Mouse (Mus musculus): ENCODE measurements around the gene Znrf3.

Gene Znrf3

DNA sequence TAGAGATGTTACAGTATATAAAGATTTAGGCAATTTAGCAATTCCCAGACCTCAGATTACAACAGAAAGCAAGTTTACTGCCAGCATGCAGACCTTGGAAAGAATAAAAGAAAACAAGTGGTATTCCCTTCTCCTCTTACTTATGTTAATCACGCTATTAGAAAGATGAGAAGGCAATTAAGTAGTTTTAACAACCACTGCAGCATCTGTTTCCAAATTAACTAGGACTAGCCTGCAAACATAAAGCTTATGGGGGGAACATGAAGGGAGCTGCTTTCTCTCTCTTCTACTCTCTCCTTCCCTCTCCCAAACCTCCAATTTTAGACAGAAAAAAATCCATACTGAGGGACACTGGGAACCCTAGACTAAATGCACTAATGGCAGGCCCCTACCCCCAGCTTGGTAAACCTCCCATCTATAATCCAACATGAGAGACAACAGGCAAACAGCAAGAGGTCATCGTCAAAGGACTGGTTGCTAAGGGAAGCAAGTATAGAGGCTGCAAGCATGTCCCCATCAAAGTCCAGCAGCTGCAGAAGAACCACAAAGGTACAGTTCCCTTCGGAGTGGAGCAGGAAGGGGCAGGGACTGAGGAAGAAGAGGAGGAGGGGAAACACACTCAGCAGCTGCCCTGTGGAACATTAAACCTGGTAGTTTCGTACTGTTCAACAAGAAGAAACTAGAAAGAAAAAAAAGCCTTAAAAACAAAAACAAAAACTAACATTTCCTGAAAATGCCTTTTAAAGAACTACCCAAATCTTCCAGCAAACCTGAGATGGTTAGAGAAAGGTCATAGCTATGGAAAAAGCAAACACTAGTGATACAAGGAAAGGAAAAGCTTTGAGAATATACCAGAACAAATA lies 53.4 kb downstream of the Znrf3 start:
- DNase-seq, result no peak

DNA sequence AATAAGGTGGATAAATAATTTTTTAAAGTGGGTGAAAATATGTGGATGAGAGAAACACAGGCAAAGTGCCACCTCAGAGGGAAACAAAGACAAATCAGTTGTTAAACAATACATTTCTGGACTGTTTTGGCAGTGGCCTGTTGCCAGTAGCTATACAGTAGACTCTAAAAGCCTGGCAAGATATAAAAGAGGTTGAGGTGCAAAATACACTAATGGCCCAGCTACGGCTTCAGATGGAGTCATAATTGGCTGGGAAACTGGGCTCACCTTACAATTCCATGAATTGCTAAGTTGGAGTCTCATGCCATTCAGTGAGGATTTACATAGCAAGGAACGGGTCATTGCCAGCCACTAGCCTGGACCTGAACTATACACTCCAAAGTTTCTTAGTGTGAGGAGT lies 62.0 kb downstream of the Znrf3 start:
- DNase-seq, result no peak

DNA sequence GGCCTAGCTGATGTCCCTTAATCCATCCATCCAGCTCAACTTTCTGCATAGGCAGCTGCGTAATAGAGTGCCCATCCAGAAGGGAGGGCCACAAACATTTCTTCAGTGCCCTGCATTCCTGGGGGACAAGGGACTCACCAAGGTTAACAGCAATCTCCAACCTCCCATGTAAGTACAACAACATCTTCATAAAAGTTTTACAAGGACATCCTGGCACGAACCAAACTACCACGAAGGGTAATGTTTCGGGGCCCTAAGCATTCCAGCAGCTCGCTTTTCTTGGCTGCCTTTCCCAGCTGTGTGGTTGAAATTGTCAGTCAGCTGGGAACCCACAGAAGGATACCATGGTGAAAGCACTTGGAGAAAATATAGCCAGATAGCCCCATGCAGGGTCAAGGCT lies 63.4 kb downstream of the Znrf3 start:
- no peak for DNase-seq

DNA sequence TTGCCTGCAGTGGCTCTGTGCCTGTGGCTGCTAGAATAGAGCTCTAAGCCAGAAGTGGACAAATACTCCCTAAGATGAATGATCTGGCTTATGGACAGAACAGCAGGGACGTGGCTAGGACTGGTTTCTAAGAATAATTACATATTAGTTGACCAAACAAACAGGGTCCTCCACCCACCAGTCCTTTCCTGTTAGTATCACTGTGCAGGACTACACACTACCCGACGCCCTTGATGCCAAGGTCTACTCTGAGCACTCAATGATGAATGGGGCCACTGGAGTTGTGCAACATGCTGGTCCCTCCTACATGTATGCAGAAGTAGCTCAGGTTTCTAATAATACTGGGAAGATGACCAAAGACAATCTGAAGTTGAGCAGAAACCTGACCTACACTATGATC lies 64.4 kb downstream of the Znrf3 start:
- DNase-seq, result no peak

DNA sequence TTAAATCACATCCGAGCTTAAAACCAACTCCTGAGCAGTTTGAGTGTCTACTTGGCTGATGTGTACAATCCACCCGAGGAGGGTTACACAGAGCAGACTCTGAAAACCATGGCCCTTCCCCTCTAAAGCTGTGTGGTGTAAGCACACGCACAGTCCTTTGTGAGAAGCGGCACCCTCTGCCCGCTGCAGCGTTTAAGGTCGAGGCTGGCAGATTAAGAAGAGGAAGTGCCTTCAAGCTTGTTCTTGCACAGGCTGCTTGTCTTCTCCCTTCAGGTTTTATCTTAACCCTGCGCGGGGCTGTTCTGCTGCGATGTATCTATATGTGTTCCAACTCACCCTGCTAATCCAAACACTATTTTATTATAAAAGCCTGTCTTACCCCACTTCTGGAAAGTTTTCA lies 75.5 kb downstream of the Znrf3 start:
- no peak for DNase-seq

DNA sequence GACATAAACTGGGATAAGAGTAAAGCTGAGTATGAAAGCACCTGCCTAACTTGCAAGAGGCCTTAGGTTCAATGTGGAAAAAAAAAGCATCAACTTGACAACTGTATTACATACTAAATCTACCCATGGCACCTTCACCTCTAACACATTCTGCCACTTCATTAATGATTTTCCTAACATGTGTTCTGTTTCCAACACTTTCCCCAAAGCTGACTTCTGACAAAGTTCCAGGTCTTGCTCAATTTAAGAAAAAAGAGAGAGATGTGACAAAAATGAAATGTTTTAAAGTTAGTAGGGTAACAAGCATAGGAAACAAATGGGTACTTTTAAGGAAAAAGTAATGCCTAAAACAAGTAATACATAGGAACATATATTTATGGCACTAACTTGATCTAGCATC lies 76.2 kb downstream of the Znrf3 start:
- no peak for DNase-seq

DNA sequence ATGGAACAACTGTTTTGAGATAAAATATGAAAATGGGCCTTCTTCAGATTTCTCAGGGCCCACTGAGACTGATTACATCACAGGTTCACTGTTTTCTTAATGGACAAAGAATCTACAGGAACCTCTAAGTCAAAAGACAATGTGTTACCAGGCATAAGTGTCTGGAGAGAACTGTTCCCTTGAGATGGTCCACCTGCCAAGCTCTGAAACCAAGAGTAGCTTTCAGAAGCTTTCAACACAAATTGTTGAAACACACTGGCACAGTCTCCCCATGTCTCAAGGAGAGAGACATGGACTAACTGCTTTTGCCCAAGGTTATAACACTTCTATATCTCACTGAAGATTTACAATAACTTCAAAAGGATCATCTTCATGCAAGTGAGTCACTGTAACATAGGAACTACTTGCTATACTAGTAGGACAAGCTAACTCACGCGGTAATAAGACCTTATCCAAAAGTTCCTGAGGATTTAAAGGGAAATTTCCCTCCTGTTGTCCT lies 89.3 kb downstream of the Znrf3 start:
- DNase-seq, result no peak

DNA sequence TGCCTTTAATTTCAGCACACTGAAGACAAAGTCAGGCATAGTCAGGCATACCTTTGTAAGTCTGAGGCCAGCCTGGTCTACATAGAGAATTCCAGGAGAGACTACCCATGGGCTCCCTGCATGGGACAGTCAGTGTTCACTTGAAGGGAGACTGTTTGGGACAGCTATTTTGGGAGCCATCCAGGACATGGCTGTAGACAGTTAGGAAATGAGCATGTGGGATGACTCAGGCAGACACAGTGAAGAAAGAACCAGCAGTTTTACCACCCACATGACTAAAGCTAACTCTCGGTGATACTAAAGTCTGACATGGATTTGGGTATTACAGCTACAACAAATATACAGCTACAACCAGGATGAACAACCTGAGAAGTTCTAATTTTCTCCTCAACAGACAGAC lies 89.9 kb downstream of the Znrf3 start:
- no peak for DNase-seq

DNA sequence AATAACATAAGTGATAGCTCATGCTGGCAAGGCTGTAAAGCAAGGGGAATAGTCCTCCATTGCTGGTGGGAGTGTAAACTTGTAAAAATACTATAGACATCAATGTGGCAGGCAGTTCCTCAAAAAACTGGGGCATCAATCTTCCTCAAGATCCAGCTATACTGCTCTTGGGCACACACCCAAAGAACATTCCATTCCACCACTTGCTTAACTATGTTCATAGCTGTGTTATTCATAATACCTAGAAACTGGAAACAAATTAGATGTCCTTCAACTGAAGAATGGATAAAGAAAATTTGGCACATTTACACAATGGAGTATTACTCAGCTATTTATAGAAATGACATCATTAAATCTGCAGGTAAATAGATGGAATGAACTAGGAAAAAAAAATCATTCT lies 91.6 kb downstream of the Znrf3 start:
- no peak for DNase-seq

DNA sequence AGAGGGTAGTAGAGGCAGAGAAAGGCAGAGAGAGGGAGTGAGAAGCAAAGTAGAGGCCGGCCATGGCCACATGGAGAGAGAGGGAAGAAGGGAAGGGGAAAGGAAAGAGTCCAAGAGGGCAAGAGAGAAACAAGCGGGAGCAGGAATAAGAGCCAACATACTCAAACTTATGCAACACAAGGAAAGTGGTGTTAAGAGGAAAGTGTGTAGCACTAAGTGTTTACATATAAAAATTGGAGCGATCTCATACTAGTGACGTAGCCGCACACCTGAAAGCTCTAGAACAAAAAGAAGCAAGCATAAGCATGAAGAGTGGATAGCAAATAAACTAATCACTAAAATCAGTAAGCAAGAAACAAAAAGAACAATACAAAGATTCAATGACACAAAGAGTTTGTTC lies 95.2 kb downstream of the Znrf3 start:
- no peak for DNase-seq

DNA sequence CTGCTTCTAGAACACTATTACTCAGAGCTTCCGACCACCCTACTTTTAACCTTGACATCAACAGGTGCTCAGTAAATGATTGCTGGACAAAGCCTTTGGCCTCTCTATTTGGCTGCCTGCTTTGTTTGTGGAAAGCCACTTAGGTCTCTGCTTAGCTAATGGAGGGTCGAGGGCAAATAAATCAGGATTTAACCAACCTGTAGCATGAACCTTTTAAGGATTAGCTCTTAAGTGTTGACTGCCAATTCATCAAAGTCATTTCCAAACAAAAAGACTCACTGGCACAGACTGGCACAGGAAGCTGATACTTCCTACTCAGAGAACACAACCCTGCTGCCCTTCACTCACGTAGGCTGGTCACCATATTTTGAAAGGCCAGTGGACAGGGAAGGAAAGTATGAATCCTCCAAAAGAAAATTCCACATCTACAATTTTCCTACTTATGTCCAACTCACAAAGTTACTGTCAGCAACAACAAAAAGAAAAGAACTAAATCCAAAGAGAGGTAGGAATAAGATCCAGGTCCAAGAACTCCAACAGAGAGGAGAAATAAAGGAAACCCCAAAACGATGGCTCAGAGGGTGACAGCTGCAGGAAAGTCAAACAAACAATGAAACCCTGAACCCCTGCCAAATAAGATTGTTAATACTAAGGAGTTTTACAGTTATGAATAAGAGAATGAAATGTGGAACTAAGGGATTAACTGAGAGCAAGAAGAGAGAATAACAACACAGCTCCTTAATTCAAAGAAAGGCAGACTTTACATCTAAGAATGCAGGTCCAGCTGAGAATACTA lies 97.6 kb downstream of the Znrf3 start:
- no peak for DNase-seq

DNA sequence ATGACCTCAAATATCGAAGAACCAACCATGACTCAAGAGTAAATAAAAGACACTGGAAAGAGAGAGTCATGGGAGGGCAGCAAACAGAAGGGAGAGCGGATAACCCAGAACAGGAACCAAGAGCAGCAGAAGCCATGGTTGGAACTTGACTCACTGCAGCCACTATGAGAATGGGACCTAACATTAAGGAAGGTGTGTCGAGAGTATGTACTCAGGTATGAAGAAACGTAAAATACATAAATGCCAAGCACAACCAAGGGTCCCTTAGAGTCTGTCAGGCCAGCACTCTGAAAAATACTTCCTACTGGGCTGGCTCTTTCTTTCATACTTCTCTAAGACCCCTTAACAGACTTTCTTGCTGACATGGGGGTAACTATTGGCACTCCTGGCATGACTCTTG lies 100.9 kb downstream of the Znrf3 start:
- no peak for DNase-seq

DNA sequence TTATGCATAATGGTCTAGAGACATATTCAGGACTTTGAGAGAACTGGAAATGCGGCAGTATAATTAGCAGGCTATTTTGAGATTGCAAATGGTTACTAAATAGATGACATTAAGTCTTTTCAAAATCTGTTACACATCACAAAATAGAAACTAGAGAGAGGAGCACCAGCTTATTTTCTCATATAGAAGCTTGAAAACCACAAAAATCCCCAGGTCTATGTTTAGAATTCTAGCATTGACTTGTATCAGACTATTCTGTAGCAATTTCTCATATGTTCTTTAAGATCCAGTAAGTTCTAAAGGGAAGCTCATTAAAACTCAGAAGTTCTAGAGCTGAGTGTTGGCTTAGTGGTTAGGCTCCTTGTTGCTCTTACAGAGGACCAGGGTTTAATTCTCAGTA lies 104.9 kb downstream of the Znrf3 start:
- DNase-seq, result no peak

DNA sequence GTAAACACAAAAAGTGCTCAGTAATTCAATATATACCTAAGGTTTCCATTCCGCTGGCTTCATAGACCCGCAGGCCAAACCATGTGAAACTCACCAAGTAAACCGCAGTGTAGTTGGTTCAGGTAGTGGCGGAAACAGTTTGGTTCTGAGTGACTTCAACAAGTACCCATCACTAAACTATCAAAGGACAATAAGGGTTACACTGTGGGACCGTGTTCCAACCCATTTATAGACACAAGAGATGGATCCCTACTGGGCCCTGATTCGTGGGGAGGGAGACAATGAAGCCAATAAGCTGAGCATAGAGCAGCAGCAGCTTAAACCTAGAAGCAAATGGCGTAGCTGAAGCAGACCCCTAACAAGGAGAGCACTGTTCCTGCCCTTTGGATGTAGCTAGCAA lies 107.8 kb downstream of the Znrf3 start:
- DNase-seq, result no peak

DNA sequence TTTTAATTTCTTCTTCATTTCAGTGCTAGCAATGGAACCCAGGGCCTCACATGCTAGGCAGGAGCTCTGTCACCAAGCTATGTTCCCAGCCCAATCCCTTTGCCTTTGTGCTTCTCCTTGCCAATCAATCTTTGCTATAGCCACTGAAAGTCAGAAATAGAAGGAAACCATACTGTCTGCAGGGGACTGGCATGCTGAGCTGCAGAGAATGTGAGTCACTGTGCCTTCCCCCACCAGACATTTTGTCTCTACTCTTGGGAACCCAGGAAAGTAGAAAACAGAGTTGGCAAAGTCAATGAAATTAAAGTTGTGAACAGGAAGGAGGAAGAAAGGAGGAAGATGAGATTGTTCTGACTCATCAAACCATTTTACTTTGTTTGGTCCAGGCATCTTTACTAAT lies 108.4 kb downstream of the Znrf3 start:
- no peak for DNase-seq

DNA sequence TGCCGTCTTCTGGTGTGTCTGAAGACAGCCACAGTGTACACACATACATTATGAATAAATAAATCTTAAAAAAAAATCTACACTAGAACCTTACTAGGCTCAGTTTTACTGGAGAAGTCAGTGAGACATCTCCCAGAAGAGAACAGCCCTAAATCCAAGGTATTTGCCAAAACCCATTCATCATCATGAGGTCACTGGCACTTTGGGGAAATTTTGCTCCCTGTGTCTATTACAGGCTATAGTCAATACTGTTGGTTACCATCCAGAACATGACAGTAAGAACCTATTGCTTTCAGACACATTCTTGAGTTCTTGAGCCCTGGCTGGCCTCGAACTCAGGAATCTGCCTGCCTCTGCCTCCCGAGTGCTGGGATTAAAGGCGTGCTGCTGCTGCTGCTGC lies 113.8 kb downstream of the Znrf3 start:
- DNase-seq, result no peak

DNA sequence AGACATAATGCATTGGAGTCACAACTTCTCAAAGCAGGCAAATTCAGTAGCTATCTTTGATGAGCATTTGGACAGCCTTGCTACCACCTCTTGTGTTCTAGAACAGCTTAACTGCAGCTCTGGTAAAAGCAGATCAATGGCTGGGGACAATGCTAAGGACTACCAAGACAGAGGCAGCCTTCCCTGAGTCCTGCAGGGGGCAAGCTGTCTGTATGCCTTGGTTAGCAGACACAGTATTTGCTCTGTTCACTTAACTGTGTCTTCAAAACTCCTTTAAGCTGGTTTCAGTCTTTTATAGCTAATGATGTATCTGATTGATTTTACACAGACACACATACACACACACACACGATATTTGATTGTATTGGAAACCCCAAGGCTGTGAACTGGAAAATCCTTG lies 117.0 kb downstream of the Znrf3 start:
- no peak for DNase-seq

DNA sequence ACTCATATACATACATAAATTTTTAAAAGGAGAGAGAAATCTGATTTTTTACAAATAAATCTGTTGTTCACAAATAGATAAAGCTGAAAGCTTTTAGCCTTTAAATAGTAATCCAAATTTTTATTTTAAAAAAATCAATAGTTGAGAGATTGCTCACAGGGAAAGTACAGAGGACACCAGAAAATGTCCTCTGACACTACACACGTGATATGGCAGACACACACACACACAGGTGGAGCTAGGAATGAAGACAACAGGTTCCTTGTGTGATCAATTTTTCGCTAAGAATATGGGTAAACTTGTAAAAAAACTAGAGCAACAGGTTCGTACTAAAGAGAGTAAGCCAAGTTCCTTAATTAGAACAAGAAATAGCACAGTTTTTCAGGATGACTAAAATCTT lies 118.4 kb downstream of the Znrf3 start:
- DNase-seq, result no peak

DNA sequence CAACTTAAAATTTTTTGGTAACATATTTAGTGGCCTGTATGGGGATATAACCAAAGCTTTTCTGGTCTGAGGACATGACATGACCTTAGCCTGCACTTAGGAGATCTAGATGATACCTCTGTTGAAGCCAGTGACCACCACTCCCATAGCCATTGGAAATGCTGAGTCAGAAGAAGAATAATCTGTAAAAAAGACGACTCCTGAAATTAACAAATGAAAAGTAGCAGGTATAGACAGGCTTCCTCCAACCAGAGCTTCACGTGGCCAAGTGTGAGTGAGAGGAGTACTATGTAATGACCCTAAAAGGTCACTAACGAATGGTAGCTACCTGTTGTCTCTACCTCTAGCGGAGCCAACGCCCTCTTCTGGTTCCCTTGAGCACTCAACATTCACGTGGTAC lies 119.4 kb downstream of the Znrf3 start:
- no peak for DNase-seq

DNA sequence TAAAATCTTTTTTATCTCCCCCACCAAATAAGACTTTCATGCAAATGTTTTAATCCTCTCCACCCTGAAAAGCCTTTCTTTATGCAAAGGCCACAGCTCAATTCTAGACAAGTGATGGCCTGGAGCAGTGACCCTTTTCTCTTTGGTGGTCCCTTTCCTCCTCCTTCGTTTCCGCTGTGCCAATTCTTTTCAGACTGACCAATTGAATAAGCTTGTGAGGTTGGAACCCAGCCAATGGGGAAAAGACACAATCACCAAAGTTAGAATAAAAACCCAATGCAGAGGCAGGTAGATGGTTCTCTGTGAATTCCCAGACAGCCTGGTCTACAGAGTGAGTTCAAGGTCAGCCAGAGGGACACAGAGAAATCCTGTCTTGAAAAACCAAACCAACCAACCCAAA lies 120.4 kb downstream of the Znrf3 start:
- DNase-seq, result no peak

DNA sequence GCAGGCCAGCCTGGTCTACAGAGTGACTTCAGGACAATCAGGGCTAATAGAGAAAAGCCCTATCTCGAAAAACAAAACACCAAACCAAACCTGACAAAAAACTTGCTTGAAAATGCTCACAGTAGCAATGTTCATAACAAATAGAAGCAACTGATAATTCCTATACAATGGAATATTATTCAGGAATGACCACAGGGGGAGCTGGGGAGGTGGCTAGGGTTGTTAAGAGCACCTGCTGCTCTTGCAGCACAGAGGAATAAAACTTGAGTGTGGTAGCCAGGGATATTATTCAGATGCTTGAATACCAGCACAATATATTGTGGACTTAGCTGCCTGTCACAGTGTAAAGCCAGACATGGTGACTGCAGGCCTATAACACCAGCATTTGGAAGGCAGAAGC lies 123.0 kb downstream of the Znrf3 start:
- no peak for DNase-seq

DNA sequence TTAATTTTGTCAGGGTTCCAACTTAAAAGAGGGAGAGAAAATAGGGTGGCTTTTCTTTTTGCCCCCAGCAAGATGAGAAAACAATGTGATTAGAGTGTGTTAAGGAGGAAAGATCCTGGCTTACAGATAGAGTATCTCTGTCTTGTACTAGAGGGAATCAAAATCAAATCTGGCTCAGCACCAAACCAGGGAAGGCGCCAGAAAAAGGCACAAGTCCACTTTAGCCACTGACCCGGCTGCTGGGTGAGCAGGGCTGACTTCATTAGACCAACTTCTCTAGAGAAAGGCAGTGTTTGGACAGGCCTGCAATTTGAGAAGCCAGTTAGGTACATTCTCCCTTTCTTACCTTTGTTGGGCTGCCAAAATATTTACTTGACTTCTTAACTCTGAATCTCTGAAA lies 125.7 kb downstream of the Znrf3 start:
- DNase-seq, result no peak

DNA sequence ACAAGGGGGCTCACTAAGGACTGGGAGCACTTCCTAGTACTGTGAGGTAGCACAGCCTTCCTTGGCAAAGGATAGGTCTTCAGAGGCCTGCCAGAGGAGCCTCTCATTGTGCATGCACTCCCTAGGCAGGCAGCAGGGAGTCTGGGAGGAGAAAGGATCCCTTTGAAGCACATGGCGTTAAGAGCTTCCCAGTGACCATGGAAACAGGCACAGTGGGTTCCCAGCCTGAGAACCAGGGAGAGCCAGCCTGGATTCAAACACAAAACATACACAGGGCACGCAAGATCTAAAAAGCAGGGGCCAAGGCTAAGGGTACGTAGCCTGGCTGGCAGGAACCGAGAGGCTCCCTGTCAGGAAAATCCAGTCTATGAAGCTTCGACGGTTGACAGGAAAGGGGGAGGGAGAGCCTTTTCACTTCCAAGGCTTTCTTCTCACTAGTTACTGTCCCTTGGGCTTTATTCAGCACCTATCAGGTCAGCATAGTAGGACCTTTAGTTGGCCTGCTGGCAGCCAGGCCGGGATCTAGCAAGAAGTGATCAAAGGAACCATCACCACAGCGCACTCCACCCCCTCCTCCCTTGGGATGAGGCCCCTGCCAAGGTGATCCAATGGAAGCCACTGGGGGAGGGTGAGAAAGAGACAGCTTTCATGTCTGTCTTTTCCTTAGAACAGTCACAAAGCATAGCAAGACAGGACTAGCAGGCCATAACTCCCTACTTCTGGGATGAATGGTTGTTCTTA lies 126.4 kb downstream of the Znrf3 start:
- DNase-seq, result peak; percentile 17 to 22

DNA sequence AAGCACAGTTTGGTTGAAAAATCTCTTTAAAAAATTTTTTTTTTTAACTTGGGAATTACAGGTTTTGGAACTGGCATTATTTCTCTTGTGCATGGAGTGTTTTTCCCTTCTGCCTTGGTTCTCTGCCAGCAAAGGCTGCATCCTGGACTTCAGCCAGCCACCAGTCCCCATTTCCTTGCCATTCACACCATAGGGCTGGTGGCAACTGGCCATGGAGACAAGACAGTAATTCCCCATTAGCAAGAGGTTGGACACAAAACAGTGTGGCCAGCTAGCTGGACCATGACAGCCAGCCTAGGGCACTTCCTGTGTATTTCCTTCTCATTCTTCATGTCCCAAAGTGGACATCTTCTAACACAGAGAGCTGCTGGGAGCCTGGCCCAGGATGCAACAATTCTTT lies 129.9 kb downstream of the Znrf3 start:
- peak; percentile 93 to 96 for DNase-seq
